Mouse (Mus musculus) layer of hippocampus, postnatal 10 days (tissue): Measurements from ENCODE around the gene Iqce. TPM values are rescaled to one million over a fixed set of nuclear protein-coding genes. Genes with fewer than 3 reads are reported as not detected.
A peak's percentile ranks its signal among the peaks of the same experiment; 100 is the strongest.
"Not testable (repeated sequence)": the region's sequence is repeated elsewhere in the genome, so short reads cannot be mapped to it uniquely, and the experiment has no call there.

Source experiments
- DNase-seq, 2 experiments: peaks; one replicate each; pipeline ENCODE4 v3.0.0; 2021; ENCODE audit warnings: low spot score in 2 of 2
- total RNA-seq, 2 experiments: library from RNA; stranded (reverse); gene quantifications; 2 replicates each; pipeline ENCODE4 v1.2.3; 2021

Gene Iqce
- total RNA-seq, 2 experiments from 2014 or later: 53.7 to 54.5 TPM

- no peak for DNase-seq
Measured at GRCm38 (mm10) chr5:140705501-140706171, 3.5 kb upstream of the Iqce start.

GRCm38 (mm10) chr5:140704378-140705251 lies 2.4 kb upstream of the Iqce start, which contains the start of gene Brat1:
Brat1 (plus strand) TSS chr5:140705011.
- DNase-seq: peak; percentile 98 to 99

DNA sequence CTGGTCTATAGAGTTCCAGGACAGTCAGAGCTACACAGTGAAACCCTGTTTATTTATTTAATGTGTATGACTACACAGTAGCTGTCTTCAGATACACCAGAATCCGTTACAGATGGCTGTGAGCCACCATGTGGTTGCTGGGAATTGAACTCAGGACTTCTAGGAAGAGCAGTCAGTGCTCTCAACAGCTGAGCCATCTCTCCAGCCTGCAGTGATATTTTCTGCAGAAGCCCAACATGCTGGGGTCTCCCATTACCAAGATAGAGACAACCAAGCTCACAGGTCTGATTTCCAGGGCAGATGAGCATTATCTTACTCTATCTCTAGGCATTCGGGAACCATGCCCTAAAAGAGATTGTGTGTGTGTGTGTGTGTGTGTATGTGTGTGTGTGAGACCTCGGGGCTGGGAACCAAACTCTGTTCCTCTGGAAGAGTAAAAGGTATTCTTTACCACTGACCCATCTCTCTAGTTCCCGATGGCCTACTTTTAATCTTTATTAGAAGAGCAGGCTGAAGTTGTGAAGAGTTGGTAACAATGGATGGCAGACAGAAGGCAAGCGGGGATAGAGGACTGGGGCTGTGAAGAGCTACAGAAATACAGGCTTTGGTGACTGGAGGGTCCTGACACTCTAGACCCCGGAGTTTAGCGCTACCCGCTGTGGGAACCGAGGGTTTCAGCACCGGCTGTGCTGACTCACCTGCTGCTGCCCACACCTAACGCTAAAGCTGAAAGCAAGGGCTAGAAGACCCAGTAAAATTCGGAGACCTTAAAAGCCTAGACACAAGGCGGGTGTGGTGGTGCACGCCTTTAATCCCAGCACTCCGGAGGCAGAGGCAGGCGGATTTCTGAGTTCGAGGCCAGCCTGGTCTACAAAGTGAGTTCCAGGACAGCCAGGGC lies 1.6 kb upstream of the Iqce start:
- DNase-seq: no peak

DNA sequence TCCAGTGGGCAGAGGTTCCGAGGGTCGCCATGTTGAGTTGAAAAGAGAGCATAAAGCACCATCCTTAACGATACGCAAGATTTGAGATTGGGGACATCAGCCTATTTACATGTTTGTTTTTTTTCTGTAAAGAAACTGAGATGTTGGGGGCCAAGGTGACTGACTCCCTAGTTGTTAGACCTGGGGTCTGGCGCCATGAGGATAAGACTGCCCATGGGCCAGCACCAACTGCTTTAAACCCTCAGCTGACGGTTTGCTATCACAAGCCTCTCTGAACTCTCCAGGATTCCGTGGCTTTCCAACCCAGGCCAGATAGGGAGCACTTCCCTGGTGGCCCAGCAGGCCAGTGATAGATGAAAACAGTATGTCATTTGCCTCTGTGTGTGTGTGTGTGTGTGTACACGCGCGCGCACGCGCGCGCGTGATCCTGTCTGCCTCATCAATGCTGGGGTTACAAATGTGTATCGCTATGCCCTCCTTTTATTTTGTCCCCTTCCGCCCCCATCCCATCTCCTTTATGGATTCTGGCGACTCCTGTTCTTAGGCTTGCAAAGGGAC lies 519 bp upstream of the Iqce start:
- no peak for DNase-seq

GRCm38 (mm10) chr5:140701661-140702060 lies 517 bp downstream of the Iqce start:
- DNase-seq: no peak

DNA sequence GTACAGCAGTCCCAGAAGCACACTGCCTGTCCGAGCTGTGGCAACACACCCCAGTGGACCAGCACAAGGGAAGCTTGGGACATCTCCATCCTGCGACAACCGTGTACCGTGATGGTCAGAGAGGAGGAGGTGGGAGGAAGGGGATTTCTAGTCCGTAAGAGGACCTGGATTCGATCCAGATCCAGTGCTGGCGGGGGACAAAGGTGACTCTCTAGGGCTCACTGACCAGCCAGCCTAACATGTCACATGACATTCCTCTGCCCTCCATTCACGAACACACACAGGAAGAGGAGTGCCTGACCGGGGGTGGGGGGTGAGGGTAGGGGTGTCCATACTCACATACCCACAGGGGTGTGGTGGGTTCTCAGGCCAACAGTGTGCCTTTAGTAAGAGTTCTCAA lies 2.4 kb downstream of the Iqce start:
- DNase-seq: no peak

GRCm38 (mm10) chr5:140695987-140696386 lies 6.2 kb downstream of the Iqce start:
- no peak for DNase-seq

- no peak for DNase-seq
Measured at GRCm38 (mm10) chr5:140688434-140688833, 13.7 kb downstream of the Iqce start.

- peak; percentile 63 to 74 for DNase-seq
Measured at GRCm38 (mm10) chr5:140684343-140685148, 17.6 kb downstream of the Iqce start.

GRCm38 (mm10) chr5:140682113-140682512 lies 20.1 kb downstream of the Iqce start:
- no peak for DNase-seq

- DNase-seq: no peak
Measured at GRCm38 (mm10) chr5:140680950-140681349, 21.2 kb downstream of the Iqce start.

GRCm38 (mm10) chr5:140680051-140680450 lies 22.1 kb downstream of the Iqce start:
- no peak for DNase-seq

DNA sequence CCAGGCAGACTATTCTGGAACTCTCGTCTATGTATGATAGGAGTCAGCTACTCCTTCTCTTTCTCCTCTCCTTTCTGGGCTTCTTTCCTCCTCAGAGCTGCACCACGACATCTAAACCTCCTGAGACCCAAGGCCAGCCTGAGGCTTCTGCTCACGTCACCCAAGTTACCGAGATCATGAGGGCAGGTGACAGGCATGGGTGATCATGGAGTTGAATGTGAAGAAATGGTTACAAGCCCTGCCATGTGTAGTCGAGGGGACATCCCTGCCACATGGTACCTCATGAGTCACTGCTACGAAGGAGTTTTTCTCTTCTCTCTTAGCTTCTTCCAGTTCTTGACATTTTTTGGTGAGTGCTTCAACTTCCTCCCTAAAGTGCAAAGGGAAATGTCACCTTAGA lies 25.0 kb downstream of the Iqce start:
- DNase-seq: no peak

GRCm38 (mm10) chr5:140675640-140676039 lies 26.5 kb downstream of the Iqce start:
- no peak for DNase-seq

- DNase-seq: no peak
Measured at GRCm38 (mm10) chr5:140675079-140675478, 27.1 kb downstream of the Iqce start.

GRCm38 (mm10) chr5:140674036-140674435 lies 28.1 kb downstream of the Iqce start:
- DNase-seq: no peak

DNA sequence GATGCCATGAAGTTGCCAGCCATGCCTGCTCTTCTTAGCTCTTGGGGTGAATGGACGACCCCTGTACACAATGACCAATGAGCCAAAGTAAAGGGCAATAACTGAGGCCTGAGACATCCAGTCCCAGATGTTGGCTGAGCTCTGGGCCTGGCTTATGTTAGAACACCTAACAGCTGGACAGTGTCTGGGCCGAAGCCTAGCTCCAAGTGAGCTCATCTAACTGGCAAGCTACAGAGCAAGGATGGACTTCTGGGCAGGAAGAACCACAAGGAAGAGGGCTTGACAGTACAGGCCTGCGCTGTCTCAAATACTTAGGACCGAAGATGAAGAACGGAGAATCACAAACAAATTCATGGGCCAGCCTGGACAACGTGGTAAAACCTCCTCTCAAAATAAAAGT lies 29.6 kb downstream of the Iqce start:
- DNase-seq: not testable (repeated sequence)

GRCm38 (mm10) chr5:140672115-140672514 lies 30.1 kb downstream of the Iqce start:
- no peak for DNase-seq

GRCm38 (mm10) chr5:140663621-140664180 lies 38.5 kb downstream of the Iqce start:
- DNase-seq: peak; percentile 72 to 80
